Mouse (Mus musculus): ENCODE measurements at regions not wholly inside any gene's neighbourhood (a gene's known extent, or its start where the extent isn't known, plus 50 kb on each side); places are given as distances from the start of the nearest gene placed in this dataset.

DNA sequence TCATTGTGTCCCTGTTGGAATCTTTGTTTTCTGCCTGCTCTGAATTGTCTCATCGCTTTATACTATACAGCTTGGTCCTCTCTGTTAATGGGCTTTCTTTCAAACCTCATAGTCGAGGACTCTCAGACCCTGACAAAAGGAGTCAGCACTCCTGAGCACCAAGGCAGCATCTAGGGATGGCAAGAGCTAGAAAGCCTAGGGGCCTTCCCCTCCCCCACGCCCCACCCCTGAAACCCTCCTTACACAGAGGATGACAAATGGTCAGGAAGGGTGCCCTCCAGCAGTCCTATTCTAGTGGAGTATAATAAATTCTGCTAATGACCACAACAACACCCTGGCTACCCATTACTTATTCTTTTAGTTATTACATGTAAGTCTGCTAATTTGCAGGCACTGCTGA lies 74.4 kb downstream of the Tbx19 start:
- no peak for DNase-seq (ENCODE audit: low read depth)

DNA sequence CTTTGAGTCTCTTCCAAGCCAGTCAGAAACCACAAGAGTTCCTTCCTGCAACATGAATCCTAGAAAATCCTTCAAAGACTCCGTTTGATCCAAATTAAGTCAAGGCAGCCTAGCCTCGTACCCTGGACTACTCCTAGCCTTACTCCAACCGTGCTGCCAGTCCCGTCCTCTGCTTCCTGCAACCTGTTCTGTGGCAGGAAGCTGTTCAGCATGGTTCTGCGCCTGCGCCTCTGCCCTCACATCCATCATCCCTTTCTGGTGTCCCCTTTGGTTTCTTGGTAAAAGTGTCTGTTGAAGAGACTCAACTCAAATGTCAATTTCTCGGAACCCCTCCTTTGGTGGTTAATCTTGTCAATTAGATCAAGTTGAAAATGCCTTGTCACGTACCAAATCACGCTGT lies 75.8 kb downstream of the Tbx19 start:
- DNase-seq (ENCODE audit: low read depth): peak; percentile 43

DNA sequence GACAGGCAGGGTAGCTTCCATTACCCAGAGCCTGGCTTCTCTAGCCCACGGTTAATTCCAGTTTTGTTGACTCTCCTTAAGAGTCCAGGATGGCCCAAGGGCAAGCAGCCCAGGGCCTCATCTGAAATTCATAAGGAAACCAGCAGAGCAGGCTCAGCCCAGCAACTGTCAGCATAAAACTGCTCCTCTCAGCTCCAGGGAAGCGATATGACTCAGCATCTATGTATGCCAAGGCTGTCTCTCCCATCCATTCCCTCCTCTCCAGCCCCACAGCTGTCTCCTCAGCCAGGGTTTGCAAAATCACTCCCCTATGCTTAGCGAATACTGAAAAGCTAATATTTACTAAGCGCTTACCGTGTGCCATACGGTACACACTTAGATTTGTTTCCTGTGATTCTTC lies 76.4 kb downstream of the Tbx19 start:
- DNase-seq (ENCODE audit: low read depth): no peak

DNA sequence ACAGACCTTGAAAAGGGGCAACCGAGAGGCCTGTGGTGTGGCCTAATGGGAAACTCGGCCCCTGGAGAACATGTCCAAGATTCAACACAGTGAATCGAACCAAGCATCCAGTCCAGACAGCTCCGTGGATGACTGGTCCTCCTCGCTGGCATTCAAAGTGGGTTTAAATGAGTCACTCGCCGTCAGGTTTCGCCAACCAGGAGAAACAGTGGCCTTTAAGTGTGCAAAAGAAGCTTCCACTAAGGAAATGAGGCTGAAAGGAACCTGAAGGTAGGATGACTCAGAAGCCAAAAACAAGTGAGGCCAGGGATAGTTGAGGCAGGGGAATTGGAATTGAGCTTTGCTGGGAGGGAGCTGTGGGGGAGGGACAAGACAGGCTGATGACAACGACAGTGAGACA lies 80.2 kb downstream of the Tbx19 start:
- no peak for DNase-seq (ENCODE audit: low read depth)

DNA sequence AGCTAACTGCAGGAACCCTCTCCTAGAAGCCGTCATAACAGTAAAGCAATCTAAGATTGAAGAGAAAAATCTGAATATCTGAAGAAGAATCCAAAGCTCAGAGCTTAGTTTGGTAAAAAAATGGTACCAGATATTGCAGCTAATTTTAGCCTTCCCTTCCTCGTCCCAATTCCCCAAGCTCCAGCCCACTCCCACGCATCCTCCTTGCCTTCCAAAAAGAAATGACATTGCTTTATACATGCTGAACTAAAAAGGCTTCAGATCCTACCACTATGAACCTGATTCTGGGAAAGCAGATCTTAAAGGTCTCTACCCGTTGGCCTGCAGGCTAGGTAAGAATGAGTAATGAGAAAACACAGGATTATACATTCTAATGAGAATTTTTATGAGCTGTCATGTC lies 83.3 kb downstream of the Tbx19 start:
- DNase-seq (ENCODE audit: low read depth): no peak

DNA sequence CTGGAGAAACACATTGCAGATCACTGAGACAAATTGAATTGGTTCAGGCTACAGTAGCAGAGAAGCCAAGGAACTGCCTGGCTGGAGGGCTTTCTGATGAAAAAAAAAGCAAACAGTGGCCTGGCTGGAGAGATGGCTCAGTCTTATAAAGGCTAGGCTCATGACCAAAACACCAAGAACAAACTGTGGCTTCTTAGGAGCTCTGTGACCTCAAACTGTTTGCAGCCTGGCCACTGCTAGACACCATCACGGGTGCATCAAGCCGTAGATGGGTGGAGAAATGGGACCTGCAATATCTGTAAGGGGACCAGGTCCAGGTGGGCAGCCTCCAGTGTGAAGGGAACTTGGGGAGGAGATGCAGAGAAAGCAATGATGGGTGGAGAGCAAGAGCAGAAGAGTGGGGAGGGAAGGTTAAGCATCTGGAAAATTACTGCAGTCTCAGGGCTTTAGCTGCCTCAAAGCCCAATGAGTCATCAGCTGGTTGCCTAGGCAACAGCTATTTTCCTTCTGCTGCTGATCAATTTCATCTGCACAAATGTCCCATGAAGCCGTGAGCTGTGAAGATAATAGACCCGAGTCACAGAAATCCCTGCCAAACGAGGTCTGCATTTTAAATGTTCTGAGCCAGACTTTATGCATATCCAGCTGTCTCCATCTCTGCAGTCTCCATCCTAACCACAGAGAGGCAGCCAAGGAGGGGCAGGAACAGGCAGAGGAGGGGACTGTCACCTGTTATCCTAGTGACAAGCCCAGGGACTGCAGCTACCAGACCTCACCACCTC lies 85.1 kb downstream of the Tbx19 start:
- peak; percentile 60 for DNase-seq (ENCODE audit: low read depth)

DNA sequence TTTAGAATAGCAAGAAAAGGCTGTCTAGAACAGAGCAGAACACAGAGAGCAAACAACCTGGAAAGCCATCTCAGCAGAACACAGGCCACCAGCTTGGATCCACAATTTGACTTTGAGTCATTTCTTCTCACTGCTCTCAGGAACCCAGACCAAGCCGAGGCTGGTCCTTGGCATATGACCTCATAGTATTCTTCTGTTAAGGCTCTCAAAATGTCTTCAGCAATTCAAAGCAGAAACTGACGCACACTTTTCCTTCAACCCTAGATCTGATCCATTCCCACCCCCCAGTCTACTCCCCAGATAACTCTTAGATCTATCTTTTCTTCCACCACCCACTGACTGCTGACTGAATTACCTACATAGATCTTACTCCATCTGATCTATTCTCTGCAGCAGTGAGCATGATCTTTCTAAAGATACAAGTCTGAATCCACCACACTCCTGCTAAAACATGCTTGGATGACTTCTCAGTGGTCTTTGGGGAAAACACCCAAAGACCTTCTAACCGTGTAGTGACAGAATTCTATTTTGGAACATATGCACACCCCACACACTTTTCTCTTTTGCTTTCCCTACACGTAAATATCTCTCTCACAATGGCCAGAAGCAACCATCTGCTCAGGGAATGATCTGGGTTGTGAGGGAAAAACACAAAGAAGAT lies 88.6 kb downstream of the Tbx19 start:
- no peak for DNase-seq (ENCODE audit: low read depth)

DNA sequence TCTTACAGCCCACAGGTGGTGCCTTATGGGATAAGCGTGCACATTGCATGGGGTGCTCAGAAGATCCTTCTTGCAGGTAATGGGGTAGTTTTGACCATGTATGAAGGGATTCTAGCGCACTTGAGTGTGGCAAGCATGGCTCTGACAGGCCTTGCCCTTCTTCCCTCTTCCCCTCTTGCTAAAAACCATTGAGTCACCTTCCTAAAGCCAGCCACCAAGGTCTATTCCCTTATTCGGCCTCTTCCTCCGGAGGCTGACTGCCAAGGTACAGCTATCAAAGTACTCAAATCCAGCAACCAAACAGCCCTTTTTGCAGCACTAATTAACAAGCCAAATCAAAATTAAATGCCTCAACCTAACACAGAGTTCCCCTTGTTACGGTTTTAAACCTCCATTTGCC lies 95.6 kb downstream of the Tbx19 start:
- no peak for DNase-seq (ENCODE audit: low read depth)

DNA sequence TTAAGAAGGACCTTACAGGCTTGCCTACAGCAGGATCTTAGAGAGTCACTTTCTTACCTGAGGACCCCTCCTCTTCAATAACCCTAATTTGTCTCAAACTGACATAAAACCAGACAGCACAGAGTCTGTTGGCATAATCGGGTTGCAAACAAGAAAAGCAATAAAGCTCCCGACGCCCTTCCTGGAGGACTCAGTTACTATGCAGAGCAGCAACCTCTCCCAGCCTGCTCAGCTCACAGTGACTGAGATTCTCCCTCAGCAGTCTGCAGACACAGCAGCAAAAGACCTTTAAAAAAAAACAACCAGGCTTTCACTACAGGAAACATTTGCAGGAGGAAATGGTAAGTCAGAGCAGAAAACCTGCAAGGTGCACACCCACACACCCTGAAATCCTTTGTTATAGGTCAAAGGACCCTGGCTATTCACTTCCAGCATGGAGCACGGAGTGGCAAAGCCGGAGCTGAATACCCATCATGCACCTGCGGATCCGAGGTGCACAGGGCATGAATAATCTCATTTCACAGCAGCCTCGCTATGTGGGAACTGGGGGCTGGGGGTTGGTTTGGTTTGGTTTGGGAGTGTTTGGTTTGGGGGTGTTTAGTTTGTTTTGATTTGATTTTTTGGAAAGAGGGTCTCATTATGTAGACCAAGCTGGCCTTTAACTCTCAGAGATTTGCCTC lies 97.6 kb downstream of the Tbx19 start:
- DNase-seq (ENCODE audit: low read depth): peak; percentile 20

DNA sequence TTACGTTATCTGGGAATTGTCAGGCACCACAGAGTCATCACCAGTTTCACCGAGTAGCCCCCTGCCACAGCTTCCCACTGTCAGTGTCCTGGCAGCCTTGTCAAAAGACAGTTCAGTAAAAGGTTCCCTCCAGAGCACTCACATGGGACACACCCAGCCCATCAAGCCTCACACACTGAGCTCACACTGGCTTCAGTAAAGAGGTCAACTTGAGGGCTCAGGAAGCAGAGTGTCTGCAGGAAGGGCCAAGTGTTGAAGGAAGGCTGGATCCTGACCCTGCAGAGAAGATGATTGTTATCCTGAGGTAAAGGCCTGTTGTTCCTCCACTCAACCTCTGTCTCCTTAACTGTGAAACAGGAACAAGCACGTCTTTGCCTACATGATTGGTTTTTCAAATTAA lies 99.2 kb downstream of the Tbx19 start:
- no peak for DNase-seq (ENCODE audit: low read depth)

DNA sequence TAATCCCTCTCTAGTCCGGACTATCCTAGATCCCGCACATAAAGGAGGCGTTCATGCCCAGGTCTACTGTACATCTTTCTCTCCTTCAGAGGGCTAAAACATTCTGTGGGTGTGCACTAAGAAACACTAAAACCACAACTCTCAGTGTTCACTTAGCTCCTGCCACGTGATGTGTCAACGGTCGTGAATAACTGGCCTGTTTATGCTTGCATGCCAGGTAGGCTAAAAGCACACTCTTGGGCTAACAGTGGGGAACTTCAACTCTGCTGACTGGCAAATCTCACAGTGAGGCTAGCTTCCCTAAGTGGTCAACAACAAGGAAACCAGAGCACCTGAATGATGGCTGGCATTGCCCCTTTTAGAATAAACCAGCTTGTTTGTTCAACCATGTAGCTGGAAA lies 106.3 kb downstream of the Tbx19 start:
- no peak for DNase-seq (ENCODE audit: low read depth)

DNA sequence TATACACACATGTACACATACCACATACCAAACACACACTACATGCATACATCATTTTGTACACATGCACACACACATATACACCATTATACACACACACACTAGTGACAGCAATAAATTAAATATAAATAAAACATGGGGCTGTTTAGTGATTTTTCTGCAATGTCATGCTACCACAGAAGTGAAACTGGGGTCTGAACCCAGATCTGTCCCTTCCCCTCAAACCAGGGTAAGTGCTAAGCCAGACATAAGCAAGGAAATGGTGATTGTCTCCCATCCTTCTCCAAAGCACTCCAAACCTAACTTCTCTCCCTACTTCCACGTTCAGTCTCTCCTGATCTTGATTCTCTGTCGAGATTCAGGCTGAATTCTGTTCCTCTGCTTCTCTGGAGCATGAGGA lies 109.3 kb downstream of the Tbx19 start:
- DNase-seq (ENCODE audit: low read depth): no peak

DNA sequence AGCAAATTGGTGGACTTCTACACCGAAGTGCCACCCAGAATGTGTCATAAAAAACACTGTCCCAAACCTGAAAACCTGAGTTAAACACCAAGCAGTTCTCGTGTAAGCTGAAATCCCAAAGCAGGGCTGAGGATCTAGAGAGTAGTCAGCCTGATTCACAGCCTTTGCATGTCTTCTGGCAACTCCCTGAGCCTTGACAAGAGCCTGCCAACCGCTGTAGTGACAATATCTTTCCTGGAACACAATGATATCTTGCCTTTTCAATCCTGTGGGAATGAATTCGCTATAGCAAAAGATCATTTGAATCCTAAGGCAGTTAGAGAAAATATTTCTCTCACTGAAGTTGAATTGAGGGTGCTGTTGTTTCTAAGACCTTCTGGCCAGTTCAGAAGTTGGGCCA lies 110.4 kb downstream of the Tbx19 start:
- no peak for DNase-seq (ENCODE audit: low read depth)

DNA sequence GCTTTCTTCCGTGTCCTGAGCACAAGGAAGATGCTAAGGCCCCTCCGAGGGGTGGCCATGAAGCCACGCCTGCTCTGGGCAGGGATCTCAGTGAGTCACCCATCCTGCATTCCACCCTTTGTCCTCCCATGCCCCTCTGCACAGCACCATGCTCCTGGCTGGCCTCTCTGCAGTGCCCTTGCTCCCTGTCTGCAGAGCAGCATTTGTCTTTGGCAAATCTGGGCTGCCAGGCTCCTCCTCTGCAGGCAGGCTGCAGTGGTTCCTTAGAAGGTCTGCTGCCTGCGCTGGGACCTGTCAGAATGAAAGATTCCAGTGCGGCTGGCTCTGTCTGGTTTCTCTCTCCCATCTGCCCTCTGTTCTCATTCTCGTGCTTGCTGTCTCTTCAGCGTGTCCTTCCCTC lies 111.3 kb upstream of the Xcl1 start:
- no peak for DNase-seq (ENCODE audit: low read depth)

DNA sequence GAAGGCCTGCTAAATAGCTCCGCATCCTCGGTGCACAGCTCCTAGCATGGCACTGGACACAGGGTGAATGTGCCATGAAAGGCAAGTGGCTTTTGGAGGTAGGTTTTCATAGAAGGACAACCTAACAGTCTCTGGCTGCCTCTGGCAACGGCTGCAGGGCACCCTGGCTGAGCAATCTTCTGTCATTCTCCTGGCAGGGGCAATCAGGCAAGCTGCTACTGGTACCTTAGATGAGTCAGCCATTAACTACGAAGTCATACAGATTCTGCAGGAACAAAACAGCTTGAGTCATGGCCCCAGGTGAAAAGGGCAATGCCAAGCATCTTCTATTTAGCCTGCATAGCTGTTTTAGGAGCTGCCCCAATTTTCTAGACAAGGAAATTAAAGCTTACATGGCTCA lies 110.7 kb upstream of the Xcl1 start:
- no peak for DNase-seq (ENCODE audit: low read depth)

DNA sequence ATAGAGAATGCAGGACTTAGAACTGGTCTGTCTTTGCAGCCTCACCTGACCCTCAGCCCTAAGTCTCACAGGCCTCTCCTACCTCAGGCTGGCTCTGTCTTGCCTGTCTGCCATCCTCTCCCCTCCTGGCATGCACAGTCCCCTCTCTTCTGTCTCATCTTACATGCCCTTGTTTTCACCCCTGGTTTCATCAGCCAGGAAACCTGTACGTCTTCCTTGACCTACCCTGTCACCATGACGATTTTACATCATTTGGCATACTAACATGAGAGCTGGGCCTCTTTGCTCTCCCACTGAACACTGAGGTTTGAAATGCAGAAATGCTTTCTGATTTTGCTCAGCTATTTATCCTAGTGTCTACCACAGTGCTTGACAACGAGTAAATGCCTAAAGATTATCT lies 108.0 kb upstream of the Xcl1 start:
- no peak for DNase-seq (ENCODE audit: low read depth)

DNA sequence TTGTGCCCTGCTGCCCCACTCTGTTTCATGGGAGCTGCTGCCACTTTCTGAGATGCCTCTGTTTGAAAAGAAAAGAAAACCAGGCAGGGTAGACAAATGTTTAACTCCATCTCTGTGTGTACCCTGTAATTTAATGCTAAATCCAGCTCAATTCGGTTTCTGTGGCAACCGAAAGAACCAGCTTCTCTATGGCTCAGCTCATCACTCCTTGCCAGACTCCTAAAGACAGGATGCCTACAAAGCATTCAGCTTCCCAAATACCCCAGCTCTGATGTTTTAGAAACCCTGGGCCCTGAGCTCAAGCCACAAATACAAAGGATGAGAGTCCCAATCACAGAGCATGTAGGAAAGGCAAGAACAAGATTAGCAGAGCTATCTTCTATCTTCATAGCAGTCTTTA lies 106.8 kb upstream of the Xcl1 start:
- no peak for DNase-seq (ENCODE audit: low read depth)

DNA sequence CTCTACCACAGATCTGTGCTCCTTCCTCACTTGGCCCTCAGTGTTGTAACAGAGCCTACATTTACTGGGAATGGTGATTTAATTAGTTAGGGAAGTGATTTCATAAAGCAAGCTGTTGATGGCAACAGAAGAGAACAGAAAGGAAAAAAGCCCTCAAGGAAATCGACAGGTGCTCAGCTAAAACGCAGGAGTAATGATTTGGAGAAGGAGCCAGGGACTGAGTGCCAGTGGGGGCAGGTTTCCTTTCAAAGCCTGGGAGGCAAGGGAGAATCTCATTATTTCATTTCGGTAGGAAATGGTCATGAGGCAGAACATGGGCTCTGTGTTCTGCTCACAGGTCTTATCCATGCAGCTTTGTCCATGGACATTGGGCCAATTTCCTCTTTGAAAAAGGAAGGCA lies 101.3 kb upstream of the Xcl1 start:
- DNase-seq (ENCODE audit: low read depth): no peak

DNA sequence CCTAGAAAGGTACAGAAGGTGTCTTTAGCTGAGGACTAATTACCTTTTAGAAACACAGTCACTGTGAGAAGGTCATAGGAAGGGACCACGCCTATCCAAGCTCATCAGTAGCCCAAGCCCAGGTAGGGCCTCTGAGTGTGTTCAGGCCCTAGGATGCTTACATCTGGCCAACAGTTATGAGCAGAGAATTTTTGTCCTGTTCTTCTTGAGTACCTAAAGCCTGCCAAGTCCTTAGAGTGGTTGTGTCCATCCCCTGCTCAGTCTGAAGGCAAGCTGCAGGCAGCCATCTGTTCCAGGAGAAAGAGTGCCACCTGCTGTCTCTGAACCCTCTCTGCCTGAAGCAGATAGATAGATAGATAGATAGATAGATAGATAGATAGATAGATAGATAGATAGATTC lies 100.3 kb upstream of the Xcl1 start:
- peak; percentile 15 for DNase-seq (ENCODE audit: low read depth)

DNA sequence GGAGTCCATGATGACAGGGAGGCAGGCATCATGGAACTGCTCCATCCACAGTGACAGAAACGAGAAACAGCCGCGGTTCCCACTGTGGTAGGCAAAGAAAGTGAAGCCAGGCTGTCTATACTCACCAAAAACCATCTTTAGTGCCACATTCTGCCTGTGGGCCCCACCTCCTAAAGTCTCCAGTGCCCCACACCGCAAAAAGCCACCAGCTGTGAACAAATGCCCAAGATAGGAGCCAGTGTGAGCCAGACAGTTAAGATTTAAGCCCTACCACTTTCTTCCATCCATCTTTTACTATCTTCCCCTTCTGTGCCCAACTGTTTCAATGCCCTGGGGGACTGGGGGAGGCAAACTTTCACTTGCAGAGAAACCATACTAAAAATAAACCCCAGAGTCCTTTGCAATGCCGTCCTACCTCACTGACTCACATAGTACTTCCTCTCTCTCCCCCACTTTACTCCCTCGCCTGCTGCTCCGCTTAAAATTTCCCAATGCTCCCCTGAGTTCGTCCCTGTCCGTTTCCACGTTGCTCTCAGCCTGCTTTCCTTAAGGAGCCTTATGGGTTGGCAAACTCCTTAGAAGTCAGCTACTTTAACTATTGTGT lies 85.7 kb upstream of the Xcl1 start:
- DNase-seq (ENCODE audit: low read depth): no peak

DNA sequence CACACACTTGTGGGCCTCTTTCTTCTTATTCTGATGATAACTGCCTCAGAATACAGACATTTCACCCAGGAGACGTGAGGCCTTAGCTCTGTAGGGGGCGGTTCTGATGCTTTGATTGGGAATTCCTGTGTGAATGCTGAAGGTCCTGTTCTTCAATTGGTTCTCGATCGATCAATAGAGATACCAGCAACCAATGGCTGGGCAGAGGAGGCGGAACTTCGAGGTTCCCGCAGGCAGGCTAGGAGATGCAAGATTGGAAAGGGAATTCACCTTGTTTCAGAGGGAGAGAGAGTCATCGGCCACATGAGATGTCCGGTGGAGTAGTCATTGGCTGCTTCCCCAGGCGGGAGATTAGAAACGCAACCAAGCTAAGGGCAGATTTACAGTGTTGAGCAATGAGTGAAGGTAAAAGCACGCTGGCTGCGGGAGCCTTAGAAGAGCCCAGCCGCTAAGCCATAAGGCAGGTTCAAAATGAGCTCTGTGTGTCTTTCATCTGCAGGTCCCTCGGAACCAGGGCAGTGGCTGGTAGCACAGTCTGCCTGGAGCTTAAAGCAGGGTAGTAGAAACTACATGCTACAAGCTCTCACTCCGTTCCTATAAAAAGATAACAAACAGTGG lies 83.5 kb upstream of the Xcl1 start:
- no peak for DNase-seq (ENCODE audit: low read depth)

DNA sequence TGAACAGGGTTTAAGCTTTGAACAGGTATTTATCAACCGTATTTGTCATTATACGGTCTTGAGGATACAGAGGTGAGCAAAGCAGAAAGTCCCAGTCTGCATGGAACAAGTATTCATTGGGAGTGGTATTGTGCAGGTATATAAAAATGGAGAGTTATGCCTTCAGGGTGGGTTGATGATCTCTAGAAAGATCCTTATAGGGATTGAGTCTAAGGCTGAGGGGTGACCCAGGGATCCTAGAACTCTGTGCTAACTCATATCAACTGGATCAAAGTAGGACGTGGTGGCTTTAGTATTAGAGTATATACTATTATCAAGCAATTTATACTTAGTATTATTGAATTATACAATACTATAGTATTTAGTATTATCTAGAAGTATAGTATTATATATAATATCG lies 82.9 kb upstream of the Xcl1 start:
- no peak for DNase-seq (ENCODE audit: low read depth)

DNA sequence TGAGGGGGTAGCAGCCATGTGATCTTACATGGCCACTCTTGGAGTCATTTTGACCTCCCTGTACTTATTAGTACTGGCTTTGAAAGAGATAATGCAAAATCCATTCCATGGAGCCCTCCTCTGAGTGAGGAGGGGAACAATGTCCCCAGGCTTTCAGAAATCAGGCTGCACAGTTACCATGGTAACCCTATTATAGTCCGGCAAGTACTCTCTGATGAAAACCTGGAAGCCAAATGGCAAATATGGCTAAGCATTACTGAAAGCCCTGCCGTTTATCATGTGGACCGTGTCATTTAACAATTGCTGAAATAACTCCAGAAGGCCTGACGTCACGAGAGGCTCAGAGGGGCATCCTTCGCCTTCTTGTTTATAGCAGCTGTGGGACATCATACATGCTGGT lies 82.5 kb upstream of the Xcl1 start:
- no peak for DNase-seq (ENCODE audit: low read depth)

Measured in induced T-regulatory cell, adult 2 months (primary cell).